Mouse (Mus musculus) brain, embryonic 14.5 days (tissue): ENCODE results near the gene Unc93b1.

Experiments used
- CTCF ChIP-seq: fragments of 200-500 bp; IDR thresholded peaks from 2 replicates; pipeline ENCODE4 v1.5.1; 2012; ENCODE audit warnings: inconsistent platforms, mild to moderate bottlenecking, moderate library complexity, borderline replicate concordance; ENCODE audit not compliant: insufficient read depth, insufficient read length; ENCODE audit errors: extremely low read depth
- POLR2A ChIP-seq: fragments of 200-500 bp; IDR thresholded peaks from 2 replicates; pipeline ENCODE4 v1.6.1; 2012; ENCODE audit warnings: mild to moderate bottlenecking, inconsistent platforms, borderline replicate concordance; ENCODE audit not compliant: poor library complexity, insufficient read depth, insufficient read length, severe bottlenecking; ENCODE audit errors: extremely low read depth

- TF ChIP-seq CTCF (no peak), POLR2A (no peak)
These were observed 53.1 kb downstream of the Unc93b1 start for GRCm38 (mm10) chr19:3988066-3988465.
